Mouse (Mus musculus): ENCODE results near the gene Abat.

Gene Abat

DNA sequence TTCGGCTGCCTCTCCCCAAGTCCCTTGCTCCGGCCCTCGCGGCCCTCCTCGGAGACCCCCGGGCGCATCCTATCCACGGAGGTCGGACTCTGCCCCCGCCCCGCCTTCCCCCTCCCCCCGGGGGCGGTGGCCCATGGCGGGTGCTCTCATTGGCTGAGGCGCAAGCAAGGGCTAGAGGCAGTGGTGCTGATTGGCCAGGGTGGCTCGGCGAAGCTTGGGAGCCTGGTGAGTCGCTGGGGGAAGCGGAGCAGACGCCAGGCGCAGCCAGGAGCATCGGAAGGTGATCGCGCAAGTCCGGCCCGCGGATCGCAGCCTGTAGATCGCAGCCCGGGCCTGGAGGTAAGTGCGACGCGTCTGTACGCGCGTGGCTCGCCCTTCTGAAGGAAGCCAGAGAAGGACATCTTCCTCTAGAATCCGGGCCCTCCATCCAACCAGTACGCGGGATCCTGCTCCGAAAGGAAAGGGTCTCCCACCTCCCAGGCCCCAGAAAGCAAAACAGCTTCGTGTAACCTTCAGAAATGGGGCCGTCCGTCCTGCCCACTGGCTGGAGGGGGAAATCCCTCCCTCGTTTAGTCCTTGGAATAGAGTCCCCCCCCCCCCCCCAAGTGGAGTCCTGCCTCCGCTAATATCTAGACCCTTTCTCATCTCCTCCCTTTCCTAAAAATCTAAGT lies at the start of gene Abat:
Gene Abat, plus strand, starts transcription at position 194 of the 671 bp plus-strand sequence.
- DNase-seq (ENCODE audit: low spot score) = peak; percentile 35

DNA sequence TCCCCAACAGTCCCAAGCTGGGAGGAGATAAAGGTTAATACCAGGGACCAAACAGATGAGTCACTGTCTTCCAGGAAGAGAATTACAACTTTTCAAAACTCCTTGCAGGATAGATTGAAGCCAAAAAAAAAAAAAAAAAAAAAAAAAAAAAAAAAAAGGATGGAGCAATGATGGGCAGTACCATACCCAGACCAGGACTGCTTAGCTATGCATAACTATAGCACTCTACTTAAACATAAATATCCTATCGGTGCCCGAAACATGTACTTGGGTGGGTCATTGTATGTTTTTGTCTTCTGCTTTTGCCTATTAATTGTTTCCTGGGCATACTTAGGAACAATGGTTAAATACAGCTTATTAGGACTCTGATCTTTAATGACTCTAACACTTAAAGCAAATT lies 43.1 kb upstream of the Abat start:
- no peak for DNase-seq (ENCODE audit: low spot score)

- peak; percentile 92 for DNase-seq (ENCODE audit: low spot score)
Measured at GRCm38 (mm10) chr16:8470603-8471481, 42.4 kb upstream of the Abat start, which contains the start of gene Mettl22. Gene Mettl22, plus strand, starts transcription at chr16:8470788.

GRCm38 (mm10) chr16:8487396-8488005 lies 25.7 kb upstream of the Abat start:
- DNase-seq (ENCODE audit: low spot score) = no peak

GRCm38 (mm10) chr16:8489340-8489739 lies 23.9 kb upstream of the Abat start:
- no peak for DNase-seq (ENCODE audit: low spot score)

GRCm38 (mm10) chr16:8491743-8492490 lies 21.3 kb upstream of the Abat start:
- no peak for DNase-seq (ENCODE audit: low spot score)

GRCm38 (mm10) chr16:8494268-8494667 lies 19.0 kb upstream of the Abat start:
- DNase-seq (ENCODE audit: low spot score) = peak; percentile 38

- DNase-seq (ENCODE audit: low spot score) = no peak
Measured at GRCm38 (mm10) chr16:8496967-8497366, 16.3 kb upstream of the Abat start.

- no peak for DNase-seq (ENCODE audit: low spot score)
Measured at GRCm38 (mm10) chr16:8504271-8504670, 9.0 kb upstream of the Abat start.

DNA sequence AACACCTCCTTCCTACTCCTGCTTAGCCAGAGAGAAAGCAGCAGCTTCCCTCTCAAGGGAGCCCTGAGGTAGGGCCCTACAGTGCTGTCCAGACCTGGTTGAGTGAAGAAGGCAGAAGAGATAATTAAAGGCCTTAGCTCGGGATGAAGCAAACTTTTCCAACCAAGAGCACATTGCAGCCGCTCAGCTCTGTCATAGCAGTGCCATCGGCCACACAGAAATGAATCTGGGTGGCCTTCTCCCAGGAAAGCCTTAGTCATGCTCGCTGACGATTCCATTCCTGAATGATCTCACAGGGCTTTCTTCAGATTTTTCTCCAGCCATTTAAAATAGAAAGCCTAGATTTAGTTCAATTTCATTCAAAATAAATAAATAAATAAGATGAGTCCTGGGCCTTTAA lies 3.3 kb upstream of the Abat start:
- DNase-seq (ENCODE audit: low spot score) = no peak

- DNase-seq (ENCODE audit: low spot score) = no peak
Measured at GRCm38 (mm10) chr16:8512830-8513229, 399 bp upstream of the Abat start.

- DNase-seq (ENCODE audit: low spot score) = no peak
Measured at GRCm38 (mm10) chr16:8514180-8514579, 951 bp downstream of the Abat start.

DNA sequence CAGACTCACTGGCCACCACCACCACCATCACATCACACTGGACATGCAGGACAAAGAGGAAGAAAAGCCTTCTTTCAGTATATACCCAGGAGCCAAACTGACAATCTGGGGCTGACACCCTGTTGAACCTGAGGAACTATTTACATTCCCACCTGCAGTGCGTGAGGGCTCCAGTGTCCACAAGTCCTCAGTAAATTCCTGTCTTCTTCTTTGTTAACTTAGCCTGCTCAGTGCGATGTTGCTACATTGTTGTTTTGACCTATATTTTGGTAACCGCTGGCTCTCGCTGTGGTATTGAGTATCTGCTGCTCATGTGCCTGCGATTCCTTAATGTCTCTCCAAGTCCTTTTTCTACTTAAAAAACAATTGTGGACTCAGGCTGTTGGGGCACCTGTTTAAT lies 7.3 kb downstream of the Abat start:
- no peak for DNase-seq (ENCODE audit: low spot score)

GRCm38 (mm10) chr16:8521322-8521721 lies 8.1 kb downstream of the Abat start:
- DNase-seq (ENCODE audit: low spot score) = no peak

DNA sequence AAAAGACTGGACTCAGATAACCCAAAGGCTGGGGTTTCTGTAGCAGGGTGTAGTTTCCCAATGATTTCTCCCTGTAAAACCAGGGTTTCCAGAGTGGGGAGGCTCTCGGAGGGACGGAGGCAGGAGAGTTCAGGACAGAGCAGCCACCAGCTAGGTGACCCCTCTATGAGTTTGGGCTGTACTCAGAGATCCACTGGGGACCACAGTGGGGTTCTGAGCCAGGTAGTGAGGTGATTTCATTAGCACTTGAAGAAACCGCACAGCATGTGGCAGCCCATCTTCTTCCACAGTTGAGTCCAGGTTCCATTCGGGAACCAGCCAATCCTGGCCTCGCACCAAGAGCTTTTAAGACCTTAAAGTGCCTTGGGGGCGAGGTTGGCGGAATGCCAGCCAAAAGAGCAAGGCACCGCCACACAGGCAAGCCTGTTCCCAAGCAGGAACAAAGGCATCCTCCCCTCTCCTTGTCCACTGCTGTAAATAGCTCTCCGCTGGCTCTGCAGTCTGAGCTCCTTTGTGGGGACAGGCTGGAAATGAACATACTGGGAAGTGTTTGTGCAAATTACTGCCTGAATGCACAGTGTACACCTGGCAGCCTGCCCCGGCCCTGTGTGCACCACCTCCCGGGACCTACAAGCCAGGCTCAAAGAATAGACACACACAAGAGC lies 10.4 kb downstream of the Abat start:
- no peak for DNase-seq (ENCODE audit: low spot score)

DNA sequence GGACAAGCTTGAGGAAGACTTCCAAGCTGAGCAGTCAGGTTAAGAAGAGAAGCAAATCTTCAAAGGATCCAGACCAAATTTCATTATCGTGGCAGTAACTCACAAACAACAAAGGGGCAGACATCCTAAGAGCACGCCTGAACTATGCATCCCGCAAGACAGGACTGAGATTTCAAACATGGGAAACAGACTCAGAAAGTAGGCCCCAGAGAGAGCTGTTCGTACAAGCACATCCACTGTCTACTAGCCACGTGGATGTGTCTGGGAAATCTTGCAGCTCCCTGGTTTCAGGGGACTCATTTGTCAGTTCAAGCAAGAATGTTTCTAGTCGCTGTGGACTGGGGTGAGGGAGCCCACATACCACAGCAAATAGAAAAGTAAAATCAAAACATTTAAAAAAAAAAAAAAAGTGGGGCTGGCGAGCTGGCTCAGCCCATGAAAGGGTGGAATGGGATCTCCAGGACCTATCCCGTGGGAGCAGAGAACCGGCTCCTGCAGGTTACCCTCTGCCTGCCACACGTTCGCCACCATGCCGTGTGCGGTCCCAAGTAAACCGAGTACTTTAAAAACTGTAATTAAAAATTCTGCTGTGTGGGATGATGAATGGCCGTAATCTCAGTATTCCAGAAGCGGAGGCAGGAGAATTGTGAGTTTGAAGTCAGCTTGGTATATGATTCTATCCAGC lies 11.1 kb downstream of the Abat start:
- no peak for DNase-seq (ENCODE audit: low spot score)

GRCm38 (mm10) chr16:8525293-8525692 lies 12.1 kb downstream of the Abat start:
- no peak for DNase-seq (ENCODE audit: low spot score)

- no peak for DNase-seq (ENCODE audit: low spot score)
Measured at GRCm38 (mm10) chr16:8525877-8526276, 12.6 kb downstream of the Abat start.

DNA sequence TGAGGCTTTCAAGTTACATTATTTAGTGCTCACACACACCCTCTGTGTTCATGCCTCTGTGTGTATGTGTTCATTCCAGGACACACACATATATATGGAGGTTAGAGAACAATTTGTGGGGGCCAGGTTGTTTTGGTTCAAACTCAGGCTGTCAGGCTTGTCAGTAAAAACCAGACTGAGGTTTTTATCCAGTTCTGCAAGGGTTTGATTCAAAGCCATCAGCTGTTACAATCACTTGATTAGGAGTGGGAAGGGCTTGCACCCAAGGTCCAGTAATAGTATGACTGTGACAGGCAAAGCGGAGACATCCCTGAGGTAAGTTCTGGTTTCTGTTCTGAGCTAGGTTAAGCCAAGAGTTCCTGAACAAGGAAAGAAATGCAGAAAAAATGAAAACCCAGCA lies 16.2 kb downstream of the Abat start:
- no peak for DNase-seq (ENCODE audit: low spot score)

DNA sequence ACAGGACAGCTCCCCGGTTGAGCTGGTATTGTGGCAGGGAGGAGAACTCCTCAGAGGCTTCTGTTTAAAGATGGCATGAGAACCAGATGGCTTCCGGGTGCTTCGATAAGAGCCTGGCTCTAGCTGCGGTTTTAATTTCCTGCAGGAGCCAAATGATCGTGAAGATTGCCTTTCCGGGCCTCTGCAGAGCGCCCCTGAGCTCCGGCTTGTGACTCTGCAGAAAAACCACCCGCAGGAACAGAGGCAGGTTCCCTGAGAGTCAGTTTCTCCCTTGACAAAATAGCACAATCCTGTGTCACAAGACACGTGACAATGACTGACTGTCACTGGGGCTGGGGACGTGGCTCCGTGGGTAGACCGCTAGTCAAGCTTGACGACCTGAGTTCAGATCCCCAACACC lies 16.8 kb downstream of the Abat start:
- peak; percentile 23 for DNase-seq (ENCODE audit: low spot score)

DNA sequence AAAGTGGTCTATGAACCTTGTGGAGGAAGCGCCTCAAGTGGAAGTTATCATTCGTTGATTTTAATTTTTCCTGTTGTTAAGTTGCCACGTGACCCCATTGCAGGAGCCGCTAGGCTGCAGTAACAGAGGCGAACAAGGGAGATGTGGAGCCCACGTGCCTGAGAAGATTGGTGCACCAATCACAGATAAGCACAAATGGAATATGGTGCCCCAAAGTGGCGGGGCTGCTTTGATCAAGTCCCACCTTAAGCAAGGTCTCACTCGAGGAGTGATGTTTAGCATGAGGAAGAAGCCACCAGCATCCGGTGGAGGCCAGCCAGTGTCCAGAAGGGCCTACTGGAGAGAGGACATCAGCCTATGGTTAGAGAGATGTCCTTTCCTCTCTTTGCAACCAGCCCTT lies 19.2 kb downstream of the Abat start:
- no peak for DNase-seq (ENCODE audit: low spot score)

Data from T-cell, adult 2 months (primary cell).